15 mouse cellular contexts compared by ENCODE assay signal in the genomic region with DNA sequence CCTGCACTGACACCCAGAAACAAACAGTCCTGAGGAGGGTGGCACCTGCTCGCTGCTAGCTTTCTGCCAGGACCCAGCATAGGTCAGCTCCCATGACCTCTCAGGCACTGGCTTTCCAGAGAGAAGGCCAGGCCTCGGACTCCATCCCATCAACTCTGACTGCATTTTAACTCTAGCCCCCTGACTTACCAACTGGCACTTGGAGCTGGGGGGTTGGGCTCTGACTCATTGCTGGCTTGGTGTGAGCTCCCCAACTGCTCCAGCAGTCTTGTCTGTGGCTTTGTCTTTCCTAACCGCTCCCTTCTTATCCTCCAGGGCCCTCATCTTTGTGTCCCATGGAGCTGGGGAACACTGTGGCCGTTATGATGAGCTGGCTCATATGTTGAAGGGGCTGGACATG. TPM values are rescaled to one million over a fixed set of nuclear protein-coding genes. Genes with fewer than 3 reads are reported as not detected.
DNase-seq lines count a peak whose midpoint lies in the region; ATAC-seq lines count a peak whose summit lies in the region.
"Had no signal": no experiment of that assay in that cellular context is flagged by ENCODE, and none has a peak within 500 bp of the region (broad histone marks: within the 10 kb centered on the region; RNA-seq: fewer than 3 reads in every experiment).

No protein-coding gene starts in this region.

- no peaks in the 10 kb centered on the region for H3K9me3 ChIP-seq in heart, embryonic 15.5 days (replicated peaks)
- no peaks in the 10 kb centered on the region for H3K9me3 ChIP-seq in lung, embryonic 15.5 days
- no peaks in the 10 kb centered on the region for H3K9me3 ChIP-seq in stomach, embryonic 16.5 days (replicated peaks; ENCODE audit: control insufficient read depth, low read length)
- H3K9me3 ChIP-seq: embryonic facial prominence, embryonic 13.5 days; forebrain, embryonic 13.5 days; stomach, embryonic 15.5 days had no signal

- H3K4me2 ChIP-seq in heart, embryonic 15.5 days = no peak overlapping the region
- H3K4me2 ChIP-seq in lung, embryonic 15.5 days = no peak overlapping the region
- H3K4me2 ChIP-seq in stomach, embryonic 16.5 days (ENCODE audit: low read depth, low read length) = no peak overlapping the region
- H3K4me2 ChIP-seq: embryonic facial prominence, embryonic 13.5 days; forebrain, embryonic 13.5 days; stomach, embryonic 15.5 days had no signal

- 0 out of 2 replicates have a peak overlapping the region, but pooled peaks have one; percentile 5 for H3K27ac ChIP-seq in heart, embryonic 15.5 days
- H3K27ac ChIP-seq in lung, embryonic 15.5 days = 0 out of 2 replicates have a peak overlapping the region, but pooled peaks have one; percentile 5
- peak overlapping the region; percentile 4; the same call in 1 of the 2 replicates for H3K27ac ChIP-seq in brown adipose tissue, adult 24 weeks (replicated peaks; ENCODE audit: low read depth, low read length)
- peak overlapping the region; percentile 31 for H3K27ac ChIP-seq in stomach, embryonic 16.5 days (ENCODE audit: low read length)
- H3K27ac ChIP-seq: forebrain, embryonic 13.5 days; stomach, embryonic 15.5 days had no signal

- H3K4me3 ChIP-seq in heart, embryonic 15.5 days = no peak overlapping the region
- H3K4me3 ChIP-seq in lung, embryonic 15.5 days = no peak overlapping the region
- no peak overlapping the region for H3K4me3 ChIP-seq in brown adipose tissue, adult 24 weeks (ENCODE audit: insufficient read depth, low read depth, low read length)
- no peak overlapping the region for H3K4me3 ChIP-seq in stomach, embryonic 16.5 days (replicated peaks; ENCODE audit: low read length)
- H3K4me3 ChIP-seq: embryonic facial prominence, embryonic 13.5 days; forebrain, embryonic 13.5 days; megakaryocyte, embryonic 14.5 days; stomach, embryonic 15.5 days had no signal

- no peak for ATAC-seq in heart, embryonic 15.5 days (replicated peaks; ENCODE audit: insufficient number of reproducible peaks, insufficient read depth, low FRiP score, low read depth)
- no peak for ATAC-seq in lung, embryonic 15.5 days (ENCODE audit: borderline replicate concordance, extremely low read depth, low FRiP score, low TSS enrichment)
- no peak for ATAC-seq in stomach, embryonic 16.5 days (ENCODE audit: insufficient read depth, low FRiP score)
- ATAC-seq: forebrain, embryonic 13.5 days; inflammation-experienced regulatory T-cells, adult 6 months had no signal

- H3K9ac ChIP-seq in heart, embryonic 15.5 days = no peak overlapping the region
- no peak overlapping the region for H3K9ac ChIP-seq in lung, embryonic 15.5 days
- H3K9ac ChIP-seq in stomach, embryonic 16.5 days (ENCODE audit: low read length) = no peak overlapping the region
- H3K9ac ChIP-seq: embryonic facial prominence, embryonic 13.5 days; forebrain, embryonic 13.5 days; stomach, embryonic 15.5 days had no signal

- H3K4me1 ChIP-seq in heart, embryonic 15.5 days (replicated peaks) = peaks cover 66% of the 10 kb centered on the region
- peaks cover 32% of the 10 kb centered on the region for H3K4me1 ChIP-seq in lung, embryonic 15.5 days
- H3K4me1 ChIP-seq in brown adipose tissue, adult 24 weeks (ENCODE audit: control insufficient read depth, insufficient read depth, insufficient read length, low read length) = peaks cover 51% of the 10 kb centered on the region
- peaks cover 47% of the 10 kb centered on the region for H3K4me1 ChIP-seq in stomach, embryonic 16.5 days (ENCODE audit: control insufficient read depth, insufficient read depth, low read length)

- DNase-seq in heart, postnatal 4 days = no peak
- DNase-seq in lung, postnatal 36 days = no peak
- no peak for DNase-seq in frontal cortex, postnatal 14 days (ENCODE audit: low spot score in 2 of 2)
- DNase-seq: cerebellum, adult 11 months; right cerebral cortex, adult 18-20 months; thymus, postnatal 14 days had no signal

- H3K27me3 ChIP-seq in heart, embryonic 15.5 days = 0 out of 2 replicates have a peak, but pooled peaks cover 3% of the 10 kb centered on the region
- H3K27me3 ChIP-seq in lung, embryonic 15.5 days = no peaks in the 10 kb centered on the region
- no peaks in the 10 kb centered on the region for H3K27me3 ChIP-seq in stomach, embryonic 16.5 days (ENCODE audit: control insufficient read depth, insufficient read depth, low read length)
- H3K27me3 ChIP-seq: forebrain, embryonic 13.5 days; stomach, embryonic 15.5 days had no signal

- WGBS in heart, embryonic 15.5 days = 74% methylated on average over 4 of the region's 4 CpGs
- 73% methylated on average over 4 of the region's 4 CpGs for WGBS in lung, embryonic 15.5 days
- WGBS in stomach, embryonic 16.5 days = 79% methylated on average over 4 of the region's 4 CpGs

- no peaks in the 10 kb centered on the region for H3K36me3 ChIP-seq in heart, embryonic 15.5 days
- H3K36me3 ChIP-seq in lung, embryonic 15.5 days = peaks cover 2% of the 10 kb centered on the region; the same call in 1 of the 2 replicates
- H3K36me3 ChIP-seq in stomach, embryonic 16.5 days (ENCODE audit: control insufficient read depth, insufficient read depth, low read length) = 0 out of 2 replicates have a peak, but pooled peaks cover 6% of the 10 kb centered on the region
- H3K36me3 ChIP-seq: embryonic facial prominence, embryonic 13.5 days; stomach, embryonic 15.5 days had no signal

RNA-seq across cellular contexts. Expression of gene Mgll, which starts 40.1 kb away (rescaled TPM):
- 35.9 and 44.4 TPM in 2 replicates for polyA plus RNA-seq in heart, embryonic 15.5 days (2015; fragmentation: Nextera tagmentation; extraction: Ambion mirVana)
- total RNA-seq in heart, postnatal 4 days (2021) = 100 to 1,000 TPM; 132 to 138 TPM
- polyA plus RNA-seq in lung, embryonic 15.5 days (2015; fragmentation: Nextera tagmentation; extraction: Ambion mirVana) = 75.8 and 76.7 TPM in 2 replicates
- polyA plus RNA-seq in brown adipose tissue, adult 24 weeks (2012; ENCODE audit: insufficient read depth, insufficient read length, missing spikeins) = 257 and 493 TPM in 2 replicates
- 121 and 125 TPM in 2 replicates for polyA plus RNA-seq in stomach, embryonic 16.5 days (2015; fragmentation: Nextera tagmentation; extraction: Ambion mirVana)
